Mouse (Mus musculus) CD4-positive helper T cell, adult 2 months (primary cell): ENCODE data around the gene Ccdc92.

ENCODE experiments used
- DNase-seq: peaks from one replicate; pipeline ENCODE4 v3.0.0-alpha.2; 2012; ENCODE audit warnings: low read depth, missing footprints, low spot score

Gene Ccdc92

DNA sequence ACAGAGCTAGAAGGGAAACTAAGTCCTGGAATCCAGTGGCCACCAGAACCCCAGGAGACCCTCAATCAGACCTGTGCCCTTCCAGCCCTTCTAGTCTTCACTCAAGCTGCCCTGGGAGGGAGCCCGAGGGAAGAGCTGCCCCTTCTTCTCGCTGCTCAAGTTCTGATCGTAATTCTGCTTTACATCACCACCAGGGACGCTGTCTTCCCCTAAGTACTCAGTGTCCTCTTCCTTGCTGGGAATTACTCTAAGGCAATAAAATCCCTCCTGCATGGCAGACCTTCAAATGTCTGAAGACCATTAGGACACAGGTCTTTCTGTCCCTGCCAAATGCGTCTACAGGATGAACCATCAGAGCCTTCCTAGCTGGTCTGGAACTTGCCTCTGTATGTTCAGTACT lies 2.2 kb downstream of the Ccdc92 start:
- peak; percentile 26 for DNase-seq

- no peak for DNase-seq
These were observed 8.0 kb downstream of the Ccdc92 start for GRCm38 (mm10) chr5:124854202-124854601.

DNA sequence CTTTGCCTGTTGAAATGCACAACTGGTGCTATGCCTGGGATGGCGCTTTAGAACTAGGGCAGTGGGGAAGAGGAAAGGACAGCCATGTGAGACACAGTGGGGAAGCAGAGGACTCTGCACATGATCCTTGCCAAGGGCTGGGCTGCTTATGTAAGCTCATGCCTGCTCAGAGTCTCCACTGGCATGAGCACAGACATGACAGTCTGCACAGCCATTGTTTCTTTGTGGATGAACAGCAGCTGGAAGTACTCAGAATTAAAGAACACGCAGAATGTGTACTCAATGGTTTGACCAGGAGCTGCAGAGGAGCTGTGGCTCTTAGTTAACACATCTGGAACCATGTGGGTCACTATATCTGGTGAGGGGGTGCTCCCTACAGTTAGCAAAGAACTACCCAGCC lies 9.1 kb downstream of the Ccdc92 start:
- DNase-seq, result no peak

DNA sequence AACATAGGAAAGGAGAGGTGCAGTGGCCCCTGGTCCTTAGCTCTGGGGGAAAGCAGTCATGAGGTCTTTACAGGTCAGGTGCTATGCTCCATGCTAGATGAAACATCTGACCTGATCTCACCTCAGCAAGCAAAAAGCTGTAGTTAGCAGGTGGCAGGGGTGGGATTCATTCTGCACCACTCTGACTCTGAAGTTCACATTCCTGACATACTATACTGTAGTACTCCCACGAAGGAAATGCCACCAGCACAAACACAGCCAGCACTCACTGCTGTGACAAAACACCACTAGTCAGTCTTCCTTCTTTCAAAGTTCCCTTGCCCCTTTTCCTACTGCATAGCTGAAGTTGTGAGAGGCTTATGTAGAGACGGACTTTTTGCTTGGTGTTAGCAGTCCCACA lies 9.9 kb downstream of the Ccdc92 start:
- DNase-seq, result no peak

- DNase-seq, result no peak
These were observed 10.7 kb downstream of the Ccdc92 start for GRCm38 (mm10) chr5:124851572-124851971.

DNA sequence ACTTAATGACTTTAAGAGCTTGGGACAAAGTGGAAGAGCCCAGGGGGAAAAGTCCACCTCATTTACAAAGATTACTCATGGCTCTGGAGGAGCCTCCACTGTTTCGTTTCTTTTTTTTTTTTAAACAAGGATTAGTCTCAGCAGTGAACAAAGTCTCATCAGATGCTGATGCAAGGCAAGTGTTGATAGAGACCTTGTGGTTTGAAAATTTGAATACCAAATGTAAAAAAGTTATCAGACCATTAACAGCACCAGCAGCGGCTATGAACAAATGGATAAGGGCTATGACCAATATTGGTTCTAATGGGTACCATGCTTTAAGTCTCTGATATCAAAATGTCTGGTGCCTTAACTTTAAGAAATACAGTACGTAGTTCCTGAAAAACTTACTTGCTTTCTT lies 13.2 kb downstream of the Ccdc92 start:
- DNase-seq, result no peak

GRCm38 (mm10) chr5:124847014-124847413 lies 15.2 kb downstream of the Ccdc92 start:
- no peak for DNase-seq

- no peak for DNase-seq
These were observed 17.3 kb downstream of the Ccdc92 start for GRCm38 (mm10) chr5:124844929-124845328.

DNA sequence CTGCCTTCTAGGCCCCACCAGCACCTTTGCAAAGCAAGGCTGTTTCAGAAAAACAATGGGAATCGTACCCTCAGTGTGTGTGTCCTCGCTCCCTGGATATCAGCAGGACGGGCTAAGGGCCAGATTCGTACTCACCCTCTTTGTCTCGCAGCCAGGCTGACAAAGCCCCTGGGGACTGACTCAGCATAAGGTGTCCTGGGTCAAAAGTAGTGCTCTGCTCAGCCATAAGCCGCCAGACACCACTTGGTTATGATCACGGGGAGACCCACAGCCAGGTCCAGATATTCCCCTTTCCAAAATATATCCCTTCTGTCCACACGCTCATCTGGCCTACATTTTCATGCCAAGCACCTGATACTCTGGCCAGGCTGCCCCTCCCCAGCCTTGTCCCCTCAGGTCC lies 18.8 kb downstream of the Ccdc92 start:
- DNase-seq, result no peak

DNA sequence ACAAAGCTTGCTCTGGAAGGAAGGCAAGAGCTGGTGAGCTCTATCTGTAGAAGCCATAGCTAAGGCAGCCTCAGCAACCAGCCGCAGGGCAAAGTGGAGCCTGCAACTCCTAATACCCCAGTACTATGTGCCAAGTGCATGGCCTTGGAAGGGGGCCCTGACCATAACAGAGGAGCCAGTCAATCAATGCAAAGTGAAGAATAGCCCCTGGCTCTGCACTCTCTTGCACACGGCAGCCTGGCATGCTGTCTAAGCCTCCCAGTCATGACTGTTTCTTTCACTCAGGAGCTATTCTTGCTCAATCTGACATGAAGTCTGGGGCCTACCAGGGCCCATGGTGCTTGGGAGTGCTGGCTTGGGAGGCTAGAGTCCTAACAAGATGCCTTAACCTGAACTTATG lies 21.6 kb downstream of the Ccdc92 start:
- no peak for DNase-seq

DNA sequence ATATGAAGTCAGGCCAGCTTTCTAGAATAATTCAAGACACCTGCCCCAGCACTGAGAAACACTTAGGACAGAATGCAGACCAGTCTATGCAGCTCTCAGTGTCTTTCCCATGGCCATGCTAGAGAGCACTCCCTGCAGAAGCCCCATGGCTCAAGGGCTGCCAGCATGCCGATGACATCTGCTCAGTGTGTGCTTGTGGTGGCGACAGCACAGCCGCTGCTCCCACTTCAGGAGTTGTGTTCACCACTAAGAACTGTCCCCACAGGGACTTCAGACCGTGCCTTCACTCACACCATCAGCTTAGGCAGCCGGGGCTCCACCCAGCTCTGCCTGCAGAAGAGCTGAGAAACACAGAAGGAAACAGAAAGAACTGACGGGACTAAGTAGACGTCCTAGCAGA lies 22.0 kb downstream of the Ccdc92 start:
- no peak for DNase-seq

- no peak for DNase-seq
These were observed 25.6 kb downstream of the Ccdc92 start for GRCm38 (mm10) chr5:124836621-124837020.

DNA sequence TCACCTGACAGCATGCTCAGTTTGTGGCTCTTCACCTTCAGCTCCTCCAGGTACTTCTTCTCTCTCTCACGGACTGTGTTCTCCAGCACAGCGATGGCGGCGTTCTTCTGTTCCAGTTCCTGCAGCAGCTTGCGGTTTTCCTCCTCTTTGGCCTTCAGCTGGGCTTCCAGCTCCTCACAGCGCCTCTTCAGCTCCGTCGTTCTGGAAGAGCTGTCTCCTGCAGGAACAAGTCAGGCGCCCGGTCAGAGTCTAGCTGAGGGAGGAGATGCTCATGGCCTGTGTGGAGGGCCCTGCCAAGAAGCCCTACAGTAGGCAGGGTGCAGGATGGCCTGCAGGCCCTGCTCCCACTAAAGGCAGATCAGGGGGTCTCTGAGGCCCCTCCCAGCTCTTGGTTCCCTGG lies 26.1 kb downstream of the Ccdc92 start:
- DNase-seq, result no peak

GRCm38 (mm10) chr5:124835218-124835617 lies 27.0 kb downstream of the Ccdc92 start:
- DNase-seq, result no peak

- DNase-seq, result no peak
These were observed 31.9 kb downstream of the Ccdc92 start for GRCm38 (mm10) chr5:124830331-124830730.

DNA sequence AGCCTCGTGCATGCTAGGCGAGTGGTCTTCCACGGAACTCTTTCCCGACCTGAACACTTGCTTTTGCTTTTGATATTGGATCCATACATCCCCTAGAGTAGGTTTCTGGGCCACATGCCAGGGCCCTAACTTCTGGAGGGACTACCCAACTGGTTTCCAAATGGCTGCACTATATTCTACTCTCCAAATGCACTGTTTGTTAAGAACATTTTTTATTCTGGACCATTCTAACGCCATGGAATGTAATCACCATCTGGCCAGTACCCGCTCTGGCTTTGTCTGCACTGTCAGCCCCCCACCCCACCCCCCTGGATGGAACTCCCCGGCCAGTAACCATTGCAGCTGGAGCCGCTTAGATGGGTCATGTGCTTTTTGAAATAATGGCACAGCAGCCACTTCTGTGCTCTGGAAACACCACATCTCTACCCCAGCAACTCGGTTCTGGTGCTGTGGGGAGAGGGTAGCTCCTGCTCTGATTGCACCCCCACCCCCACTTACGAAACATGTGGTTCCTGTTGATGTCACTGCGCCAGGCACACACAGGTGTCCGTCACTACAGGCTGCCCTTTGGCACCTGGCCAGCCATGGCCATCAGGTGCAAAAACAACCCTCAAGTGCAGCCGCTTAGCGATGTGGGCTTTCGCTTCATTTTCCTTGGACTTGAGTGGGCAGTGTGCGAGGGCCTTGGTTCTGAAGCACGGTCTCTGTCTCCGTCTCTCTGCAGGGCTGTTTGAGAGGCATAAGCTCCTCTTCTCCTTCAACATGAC lies 39.9 kb downstream of the Ccdc92 start:
- DNase-seq, result no peak

- DNase-seq, result no peak
These were observed 45.2 kb downstream of the Ccdc92 start for GRCm38 (mm10) chr5:124817050-124817449.

DNA sequence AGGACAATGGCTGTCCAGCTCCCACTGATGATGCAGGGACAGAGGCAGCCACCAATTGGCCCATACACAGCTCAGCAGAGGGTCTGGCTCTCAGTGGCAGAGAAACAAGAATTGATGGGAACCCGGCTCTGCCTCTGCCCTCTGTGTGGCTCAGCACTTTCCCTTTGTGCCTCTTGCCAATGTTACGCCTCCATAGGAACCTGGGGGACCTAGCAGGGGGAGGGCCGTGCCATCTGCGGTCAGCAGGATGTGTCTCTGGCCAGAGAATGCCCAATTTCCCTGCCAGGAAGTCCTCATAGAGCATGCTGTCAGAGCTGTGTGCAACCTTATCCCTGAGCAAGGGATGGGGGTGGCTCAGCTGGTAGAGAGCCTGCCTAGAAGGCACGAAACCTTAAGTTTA lies 47.4 kb downstream of the Ccdc92 start:
- DNase-seq, result no peak

- no peak for DNase-seq
These were observed 49.8 kb downstream of the Ccdc92 start for GRCm38 (mm10) chr5:124812466-124812865.

DNA sequence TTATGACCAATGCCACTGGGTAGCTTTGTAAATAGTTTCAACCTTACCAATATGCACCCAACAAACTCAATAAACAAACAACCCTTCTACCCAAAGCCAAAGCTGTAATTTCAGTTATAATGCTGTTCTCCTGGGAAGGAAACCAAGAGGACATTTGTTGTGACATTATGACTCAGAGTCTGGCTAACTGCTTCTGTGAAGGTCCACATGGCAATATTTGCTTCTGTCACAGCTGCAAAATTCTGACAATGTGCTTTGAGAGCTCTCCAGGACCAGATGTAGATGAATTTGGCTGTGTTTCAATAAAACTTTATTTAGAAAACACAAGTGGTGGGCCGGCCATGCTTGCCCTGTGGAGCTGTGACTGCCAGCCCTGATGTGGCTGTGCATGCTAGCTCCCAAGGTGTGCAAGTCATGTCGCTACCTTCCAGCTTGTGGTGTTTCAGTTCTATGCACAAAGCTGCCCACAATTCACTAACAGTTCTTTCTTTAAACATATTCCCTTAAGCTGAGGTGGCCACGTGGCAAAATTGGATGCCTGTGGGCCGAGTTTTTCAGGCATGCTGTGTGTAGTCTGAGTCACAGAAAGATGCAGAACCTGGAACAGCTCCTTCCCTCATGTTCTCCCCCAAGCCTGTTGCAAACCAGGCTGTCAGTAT lies 52.4 kb downstream of the Ccdc92 start:
- no peak for DNase-seq

DNA sequence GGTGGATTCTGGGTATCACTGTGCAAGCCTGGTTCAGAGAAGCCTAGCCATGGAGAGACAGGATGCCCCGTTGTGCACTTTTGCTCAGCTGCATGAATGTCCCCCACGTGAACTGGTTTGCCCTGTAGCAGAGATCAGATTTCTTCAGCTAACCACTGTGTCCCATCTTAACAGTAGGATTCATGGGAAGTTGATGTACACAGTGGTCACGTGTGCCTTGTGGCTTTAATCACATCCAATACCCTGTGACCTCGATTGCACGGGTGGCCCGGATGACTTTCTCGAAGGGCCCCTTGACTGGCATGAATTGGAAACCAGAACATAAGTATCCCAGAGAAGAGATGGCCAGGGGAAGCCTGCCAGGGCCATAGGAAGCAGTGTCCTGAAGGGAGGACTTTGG lies 70.1 kb downstream of the Ccdc92 start:
- no peak for DNase-seq

DNA sequence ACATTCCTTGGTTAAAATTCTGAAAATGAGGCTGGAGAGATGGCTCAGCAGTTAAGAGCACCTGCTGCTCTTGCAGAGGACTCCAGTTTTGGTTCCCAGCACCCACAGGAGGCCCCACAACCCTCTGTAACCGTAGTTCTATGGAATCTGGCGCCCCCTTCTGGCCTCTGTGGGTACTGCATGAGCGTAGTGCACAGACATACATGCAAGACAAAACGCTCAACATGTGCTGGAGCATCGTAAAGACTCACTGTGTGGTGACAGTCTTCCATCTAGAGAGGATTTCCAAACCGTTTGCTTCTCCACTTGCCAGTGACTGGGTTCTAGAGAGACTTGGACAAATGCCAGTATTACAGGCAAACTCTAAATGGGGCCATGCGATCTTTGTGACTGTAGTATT lies 76.6 kb downstream of the Ccdc92 start:
- no peak for DNase-seq
